Mouse (Mus musculus): ENCODE data around the gene Gm21885. TPM values are rescaled to one million over a fixed set of nuclear protein-coding genes. Genes with fewer than 3 reads are reported as not detected.
A peak's percentile ranks its signal among the peaks of the same experiment; 100 is the strongest.

The Gm21885 gene
- polyA plus RNA-seq, 1 experiment from 2014 or later = not detected

- Histone ChIP-seq H3K4me1 (peaks cover 18% of the 10 kb centered on the region), H3K9ac (no peak overlapping the region), H3K4me3 (no peak overlapping the region), H3K27ac (replicated peaks) (no peak overlapping the region), H3K4me2 (no peak overlapping the region), H3K27me3 (replicated peaks) (no peaks in the 10 kb centered on the region), H3K9me3 (no peaks in the 10 kb centered on the region), H3K36me3 (no peaks in the 10 kb centered on the region)
- ATAC-seq (ENCODE audit: extremely low read depth, insufficient number of reproducible peaks, low FRiP score, low TSS enrichment) = no peak
- WGBS = 81% methylated on average over 7 of the region's 7 CpGs
Observed at GRCm38 (mm10) chr11:94269906-94270305, 11.8 kb upstream of the Gm21885 start.

- no peak overlapping the region for H3K4me2 ChIP-seq
- no peaks in the 10 kb centered on the region for H3K36me3 ChIP-seq
- WGBS = 87% methylated on average over 2 of the region's 2 CpGs
- peaks cover 9% of the 10 kb centered on the region for H3K4me1 ChIP-seq
- no peak overlapping the region for H3K27ac ChIP-seq (replicated peaks)
- H3K9ac ChIP-seq = no peak overlapping the region
- no peak for ATAC-seq (ENCODE audit: extremely low read depth, insufficient number of reproducible peaks, low FRiP score, low TSS enrichment)
- H3K9me3 ChIP-seq = no peaks in the 10 kb centered on the region
- no peaks in the 10 kb centered on the region for H3K27me3 ChIP-seq (replicated peaks)
- no peak overlapping the region for H3K4me3 ChIP-seq
Observed at GRCm38 (mm10) chr11:94271015-94271414, 10.7 kb upstream of the Gm21885 start.

DNA sequence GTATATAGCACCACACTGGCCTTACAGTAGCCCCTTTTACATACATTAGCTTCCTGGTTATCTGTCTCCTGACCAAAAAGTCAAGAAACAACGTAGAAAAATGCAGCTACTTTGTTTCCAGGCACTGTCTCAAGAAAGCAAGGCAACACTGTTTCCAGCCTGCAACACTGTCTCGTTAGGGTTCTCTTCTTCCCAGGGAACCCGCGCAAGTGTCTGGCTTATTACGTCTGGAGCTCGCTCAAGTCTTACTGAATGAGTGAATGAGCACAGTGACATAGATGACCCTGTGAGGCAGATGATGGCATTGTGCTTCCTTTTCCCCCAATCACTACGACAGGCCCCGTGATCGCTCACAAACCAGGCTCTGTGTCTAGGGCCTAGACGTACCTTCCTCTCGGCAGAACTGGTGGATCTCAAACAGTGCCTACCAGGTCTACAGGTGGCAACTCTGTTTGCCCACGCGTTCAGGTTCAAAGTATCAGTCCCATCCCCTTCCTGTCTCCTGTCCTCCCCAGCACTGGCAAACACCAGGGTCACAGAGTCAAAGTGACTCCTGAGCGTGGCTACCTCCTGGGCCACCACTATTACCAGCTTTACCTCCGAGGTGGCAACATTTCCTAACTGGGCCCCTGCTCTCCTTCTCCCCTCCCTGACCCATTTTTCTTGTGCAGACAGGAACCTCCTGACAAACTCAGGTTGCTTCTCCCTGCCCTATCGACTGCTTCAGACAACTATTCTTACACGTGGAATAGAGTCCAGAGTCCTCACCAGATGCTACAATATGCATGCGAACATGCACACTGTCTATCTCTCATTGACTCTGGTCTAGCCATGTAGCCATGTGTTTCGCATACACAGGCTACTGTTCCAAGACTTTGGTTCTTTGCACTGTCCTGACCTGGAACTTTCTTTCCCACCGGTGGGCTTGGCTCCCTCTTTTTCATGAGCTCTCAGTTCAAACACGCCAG, 8.4 kb upstream of the Gm21885 start:
- Histone ChIP-seq H3K9me3 (no peaks in the 10 kb centered on the region), H3K4me3 (no peak overlapping the region), H3K27me3 (replicated peaks) (no peaks in the 10 kb centered on the region), H3K9ac (no peak overlapping the region), H3K4me1 (peaks cover 19% of the 10 kb centered on the region), H3K36me3 (no peaks in the 10 kb centered on the region), H3K27ac (replicated peaks) (no peak overlapping the region), H3K4me2 (no peak overlapping the region)
- ATAC-seq (ENCODE audit: extremely low read depth, insufficient number of reproducible peaks, low FRiP score, low TSS enrichment) = no peak
- 84% methylated on average over 21 of the region's 21 CpGs for WGBS

GRCm38 (mm10) chr11:94274206-94274867, 7.3 kb upstream of the Gm21885 start:
- 56% methylated on average over 10 of the region's 10 CpGs for WGBS
- 0 out of 2 replicates have a peak overlapping the region, but pooled peaks have one; percentile 13 for H3K9ac ChIP-seq
- no peaks in the 10 kb centered on the region for H3K27me3 ChIP-seq (replicated peaks)
- H3K27ac ChIP-seq (replicated peaks) = no peak overlapping the region
- H3K4me3 ChIP-seq = no peak overlapping the region
- H3K36me3 ChIP-seq = no peaks in the 10 kb centered on the region
- H3K9me3 ChIP-seq = no peaks in the 10 kb centered on the region
- H3K4me1 ChIP-seq = peaks cover 19% of the 10 kb centered on the region
- no peak for ATAC-seq (ENCODE audit: extremely low read depth, insufficient number of reproducible peaks, low FRiP score, low TSS enrichment)
- no peak overlapping the region for H3K4me2 ChIP-seq

DNA sequence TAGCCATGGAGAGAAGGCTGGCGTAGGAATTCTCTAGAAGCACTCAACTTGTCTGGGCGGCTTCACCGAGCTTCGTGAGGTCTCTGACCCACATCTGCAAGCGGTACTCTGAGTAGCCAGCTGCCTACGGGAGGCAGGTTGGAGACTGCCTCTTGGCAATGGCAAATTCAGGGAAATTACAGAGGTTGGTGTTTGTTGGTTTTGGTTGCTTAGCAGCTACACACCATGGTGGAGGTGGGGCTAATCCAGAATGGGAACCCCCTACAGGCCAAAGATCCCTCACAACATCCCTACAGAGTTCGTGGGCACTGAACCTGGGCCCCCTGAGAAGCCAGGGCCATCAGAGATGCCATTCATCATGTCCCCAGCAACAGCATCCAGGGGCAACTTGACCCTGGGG, 6.4 kb upstream of the Gm21885 start:
- Histone ChIP-seq H3K27me3 (replicated peaks) (no peaks in the 10 kb centered on the region), H3K36me3 (no peaks in the 10 kb centered on the region), H3K4me1 (peaks cover 19% of the 10 kb centered on the region), H3K4me3 (no peak overlapping the region), H3K9ac (no peak overlapping the region), H3K27ac (replicated peaks) (no peak overlapping the region), H3K4me2 (no peak overlapping the region), H3K9me3 (no peaks in the 10 kb centered on the region)
- ATAC-seq (ENCODE audit: extremely low read depth, insufficient number of reproducible peaks, low FRiP score, low TSS enrichment) = no peak
- 79% methylated on average over 7 of the region's 7 CpGs for WGBS

DNA sequence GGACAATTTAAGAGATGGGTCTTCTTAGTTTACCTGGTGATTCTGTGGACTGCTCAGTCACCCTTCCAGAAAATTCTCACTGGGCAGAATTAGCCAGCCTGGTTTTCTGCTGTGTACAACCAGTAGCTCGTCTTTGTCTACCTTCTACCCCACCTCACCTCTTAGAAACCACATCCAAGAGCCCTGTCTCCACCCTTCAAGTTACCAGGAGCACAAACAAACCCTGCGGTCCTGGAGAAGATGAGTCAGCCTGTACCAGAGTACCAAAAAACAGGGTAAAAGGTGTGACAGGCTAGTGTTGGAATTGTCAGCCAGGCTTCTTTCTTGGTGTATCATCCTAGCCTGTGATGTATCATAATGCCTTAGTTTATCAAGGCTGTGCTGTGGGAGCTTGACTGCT, 6.0 kb upstream of the Gm21885 start:
- no peaks in the 10 kb centered on the region for H3K9me3 ChIP-seq
- no peak overlapping the region for H3K9ac ChIP-seq
- 84% methylated on average over 2 of the region's 2 CpGs for WGBS
- H3K27me3 ChIP-seq (replicated peaks) = no peaks in the 10 kb centered on the region
- no peak for ATAC-seq (ENCODE audit: extremely low read depth, insufficient number of reproducible peaks, low FRiP score, low TSS enrichment)
- H3K27ac ChIP-seq (replicated peaks) = no peak overlapping the region
- H3K36me3 ChIP-seq = no peaks in the 10 kb centered on the region
- H3K4me3 ChIP-seq = no peak overlapping the region
- peaks cover 22% of the 10 kb centered on the region for H3K4me1 ChIP-seq
- no peak overlapping the region for H3K4me2 ChIP-seq

DNA sequence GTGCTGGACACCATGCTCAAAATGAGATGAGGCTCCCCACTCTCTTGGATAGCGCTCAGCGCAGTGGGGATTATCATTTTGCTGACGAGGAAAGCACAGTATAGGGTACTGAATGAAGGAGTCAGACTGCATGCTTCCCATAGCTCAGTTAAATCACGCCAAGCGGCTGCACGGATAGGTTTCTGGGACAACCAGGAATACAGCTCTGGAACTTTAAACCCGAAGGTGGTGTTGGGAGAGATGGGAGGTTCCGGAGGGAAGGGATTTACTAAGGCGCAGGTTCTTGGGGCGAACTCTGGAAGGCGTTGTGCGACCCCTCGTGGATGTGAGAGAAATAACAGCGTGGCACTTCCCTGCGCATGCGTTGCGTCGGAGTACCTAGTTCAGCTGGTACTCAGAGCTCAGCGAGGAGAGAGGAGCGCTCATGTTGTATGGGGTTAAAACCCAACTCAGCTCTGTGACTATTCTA, 4.8 kb upstream of the Gm21885 start:
- Histone ChIP-seq H3K4me3 (peak overlapping the region; percentile 52), H3K36me3 (no peaks in the 10 kb centered on the region), H3K9me3 (no peaks in the 10 kb centered on the region), H3K9ac (peak overlapping the region; percentile 78), H3K4me2 (peak overlapping the region; percentile 84), H3K27ac (replicated peaks) (no peak overlapping the region), H3K4me1 (peaks cover 31% of the 10 kb centered on the region), H3K27me3 (replicated peaks) (no peaks in the 10 kb centered on the region)
- 7% methylated on average over 20 of the region's 20 CpGs for WGBS
- ATAC-seq (ENCODE audit: extremely low read depth, insufficient number of reproducible peaks, low FRiP score, low TSS enrichment) = peak; percentile 37; the same call in 1 of the 2 replicates

DNA sequence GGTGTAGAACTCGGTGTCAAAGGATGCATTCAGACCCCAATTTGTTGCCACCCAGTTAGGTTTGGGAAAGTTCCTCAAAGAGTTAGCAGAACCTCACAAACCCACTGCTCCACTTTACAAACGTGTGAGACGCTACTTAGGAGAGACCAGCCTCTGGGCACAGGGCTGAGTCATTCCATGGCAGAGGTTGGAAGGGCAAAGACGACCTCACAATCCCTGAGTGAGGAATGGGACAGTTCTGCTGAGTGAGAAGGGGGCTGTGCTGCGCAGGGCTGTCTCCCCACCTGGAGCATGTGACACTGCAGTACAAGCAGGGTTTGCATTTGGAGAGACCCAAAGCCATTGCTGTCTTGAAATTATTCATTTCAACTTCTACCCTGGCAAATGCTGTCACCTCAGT, 618 bp downstream of the Gm21885 start:
- Histone ChIP-seq H3K4me2 (no peak overlapping the region), H3K9me3 (no peaks in the 10 kb centered on the region), H3K4me1 (peaks cover 16% of the 10 kb centered on the region; the same call in 1 of the 2 replicates), H3K27ac (replicated peaks) (no peak overlapping the region), H3K9ac (no peak overlapping the region), H3K4me3 (no peak overlapping the region), H3K27me3 (replicated peaks) (no peaks in the 10 kb centered on the region), H3K36me3 (peaks cover 45% of the 10 kb centered on the region)
- 52% methylated on average over 5 of the region's 5 CpGs for WGBS
- no peak for ATAC-seq (ENCODE audit: extremely low read depth, insufficient number of reproducible peaks, low FRiP score, low TSS enrichment)

DNA sequence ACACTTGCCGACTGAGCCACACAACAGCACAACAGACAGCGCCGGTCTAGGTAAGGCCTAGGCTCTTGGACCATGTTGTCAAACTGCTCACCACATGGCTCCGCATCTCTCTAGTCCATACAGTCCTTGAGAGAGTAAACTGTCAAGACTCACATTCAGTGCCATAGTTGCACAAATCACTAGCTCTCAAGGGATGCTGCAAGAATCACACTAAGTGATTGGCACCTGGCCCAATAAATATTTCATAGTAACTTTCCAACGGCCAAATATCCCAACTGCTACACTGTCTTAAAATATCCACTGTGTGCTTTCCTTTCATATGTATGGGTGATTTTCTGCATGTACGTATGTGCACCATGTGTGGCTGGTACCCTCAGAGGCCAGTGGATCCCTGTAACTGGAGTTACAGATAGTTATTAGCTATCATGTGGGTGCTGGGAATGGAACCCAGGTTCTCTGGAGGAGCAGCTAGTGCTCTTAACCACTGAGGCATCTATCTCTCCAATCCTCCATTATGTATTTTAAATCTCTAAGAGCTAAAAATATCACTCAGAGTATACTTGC, 1.9 kb downstream of the Gm21885 start:
- Histone ChIP-seq H3K9me3 (no peaks in the 10 kb centered on the region), H3K4me3 (no peak overlapping the region), H3K27ac (replicated peaks) (no peak overlapping the region), H3K36me3 (peaks cover 58% of the 10 kb centered on the region), H3K27me3 (replicated peaks) (no peaks in the 10 kb centered on the region), H3K4me2 (no peak overlapping the region), H3K9ac (no peak overlapping the region), H3K4me1 (peaks cover 13% of the 10 kb centered on the region; the same call in 1 of the 2 replicates)
- ATAC-seq (ENCODE audit: extremely low read depth, insufficient number of reproducible peaks, low FRiP score, low TSS enrichment) = no peak
- whole genome bisulfite sequencing = 91% methylated on average over 6 of the region's 6 CpGs

DNA sequence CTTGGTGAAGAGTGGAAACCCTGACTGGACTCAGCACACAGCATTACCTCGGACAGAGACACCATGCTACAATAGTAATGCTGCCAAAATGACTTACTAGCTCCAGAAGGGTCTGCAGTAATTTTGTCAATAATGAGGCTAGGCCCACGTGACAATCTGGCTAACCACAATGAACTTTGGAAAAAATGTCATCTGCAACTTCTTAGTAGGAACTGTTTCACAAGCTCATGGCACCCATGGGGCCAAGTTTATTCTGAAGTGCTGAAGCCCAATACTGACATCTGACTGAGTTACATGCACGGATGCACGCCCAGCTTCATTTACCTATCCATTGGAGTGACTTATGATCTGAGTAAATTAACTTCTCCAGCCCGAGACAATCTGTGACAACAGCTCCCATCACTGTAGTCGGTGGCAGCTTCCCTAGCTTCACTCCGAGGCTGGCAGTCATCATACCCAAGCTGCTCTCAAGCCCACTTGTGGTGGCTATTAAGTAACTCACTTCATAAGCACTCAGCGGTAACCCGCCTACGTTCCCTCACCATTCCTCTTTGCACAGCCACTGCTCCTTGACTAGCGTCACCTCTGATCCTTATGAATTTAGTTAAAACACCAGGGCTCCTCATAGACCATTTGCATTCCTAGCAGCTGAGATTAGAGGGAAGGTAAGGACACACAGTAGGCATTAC, 4.4 kb downstream of the Gm21885 start:
- Histone ChIP-seq H3K4me3 (no peak overlapping the region), H3K27ac (replicated peaks) (no peak overlapping the region), H3K4me2 (no peak overlapping the region), H3K36me3 (peaks cover 82% of the 10 kb centered on the region), H3K9ac (no peak overlapping the region), H3K27me3 (replicated peaks) (no peaks in the 10 kb centered on the region), H3K4me1 (0 out of 2 replicates have a peak, but pooled peaks cover 6% of the 10 kb centered on the region), H3K9me3 (no peaks in the 10 kb centered on the region)
- 85% methylated on average over 11 of the region's 11 CpGs for WGBS
- ATAC-seq (ENCODE audit: extremely low read depth, insufficient number of reproducible peaks, low FRiP score, low TSS enrichment) = no peak

DNA sequence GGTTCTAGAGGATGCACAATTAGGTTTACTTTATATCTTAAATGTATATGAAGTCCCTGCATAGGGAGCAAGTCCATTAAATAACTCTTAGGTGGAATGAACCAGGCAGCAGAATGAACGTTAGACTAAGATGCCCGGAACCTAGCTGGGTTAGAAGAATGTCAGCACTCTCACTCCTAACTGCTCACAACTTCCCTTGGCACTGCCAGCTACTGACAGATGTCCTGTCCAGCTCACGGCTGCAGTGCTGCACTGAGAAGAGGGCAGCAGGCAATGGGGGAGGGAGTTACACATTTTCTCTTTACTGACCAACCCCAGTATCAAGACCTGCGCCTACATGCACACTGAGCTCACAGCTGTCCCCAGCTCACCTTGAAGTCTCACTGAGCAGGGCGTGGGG, 5.4 kb downstream of the Gm21885 start:
- Histone ChIP-seq H3K27me3 (replicated peaks) (no peaks in the 10 kb centered on the region), H3K9me3 (no peaks in the 10 kb centered on the region), H3K4me3 (no peak overlapping the region), H3K4me1 (no peaks in the 10 kb centered on the region), H3K4me2 (no peak overlapping the region), H3K9ac (no peak overlapping the region), H3K27ac (replicated peaks) (no peak overlapping the region), H3K36me3 (peaks cover 92% of the 10 kb centered on the region)
- 84% methylated on average over 5 of the region's 5 CpGs for WGBS
- no peak for ATAC-seq (ENCODE audit: extremely low read depth, insufficient number of reproducible peaks, low FRiP score, low TSS enrichment)
